Mouse (Mus musculus) MEL (cell line): ENCODE data around the gene Txn2. TPM values are rescaled to one million over a fixed set of nuclear protein-coding genes. Genes with fewer than 3 reads are reported as not detected.

ENCODE experiments used
- DNase-seq: peaks from one replicate; pipeline ENCODE4 v3.0.0; 2011; ENCODE audit warnings: low read depth, low spot score
- H3K27ac ChIP-seq: 2 replicates; pipeline ENCODE4 v1.5.1; 2012; ENCODE audit warnings: low read depth, mild to moderate bottlenecking, control low read depth, low read length, moderate library complexity; ENCODE audit not compliant: control insufficient read depth
- H3K27me3 ChIP-seq, 2 experiments: fragments of 150-350 bp in 1 of 2; sonication (generic) in 1 of 2; 2 replicates each; pipeline ENCODE4 v1.6.1; 2012; ENCODE audit warnings: low read length in 2 of 2, mild to moderate bottlenecking in 2 of 2, improper control_type of control experiment in 1 of 2, moderate library complexity in 1 of 2; ENCODE audit not compliant: insufficient read depth in 2 of 2, control insufficient read depth in 1 of 2
- H3K36me3 ChIP-seq, 2 experiments: 2 replicates each; pipeline ENCODE4 v1.6.1; 2012 to 2014; ENCODE audit warnings: low read length in 2 of 2, improper control_type of control experiment in 1 of 2, inconsistent platforms in 1 of 2, mild to moderate bottlenecking in 1 of 2; ENCODE audit not compliant: insufficient read depth in 2 of 2, control insufficient read depth in 1 of 2
- H3K4me1 ChIP-seq, 2 experiments: fragments of 150-350 bp in 1 of 2; sonication (generic) in 1 of 2; 2 replicates each; pipeline ENCODE4 v1.6.1; 2012; ENCODE audit warnings: low read length in 2 of 2, improper control_type of control experiment in 1 of 2, mild to moderate bottlenecking in 1 of 2; ENCODE audit not compliant: insufficient read depth in 2 of 2, control insufficient read depth in 1 of 2
- H3K4me3 ChIP-seq, 2 experiments: fragments of 150-350 bp in 1 of 2; sonication (generic) in 1 of 2; 2 replicates each; pipeline ENCODE4 v1.5.1; 2012; ENCODE audit warnings: low read depth in 2 of 2, low read length in 2 of 2, mild to moderate bottlenecking in 2 of 2, moderate library complexity in 2 of 2, control low read depth in 1 of 2, improper control_type of control experiment in 1 of 2; ENCODE audit not compliant: control insufficient read depth in 1 of 2, insufficient read depth in 1 of 2
- H3K79me2 ChIP-seq: 2 replicates; pipeline ENCODE4 v1.6.1; 2012; ENCODE audit warnings: mild to moderate bottlenecking, low read length, moderate library complexity; ENCODE audit not compliant: control insufficient read depth, poor library complexity, insufficient read depth
- H3K9ac ChIP-seq: 2 replicates; pipeline ENCODE4 v1.6.1; 2012; ENCODE audit warnings: low read depth, mild to moderate bottlenecking, control low read depth, low read length, moderate library complexity; ENCODE audit not compliant: control insufficient read depth, poor library complexity, severe bottlenecking
- H3K9me3 ChIP-seq: fragments of 150-350 bp; sonication (generic); replicated peaks from 2 replicates; pipeline ENCODE4 v1.6.1; 2012; ENCODE audit warnings: mild to moderate bottlenecking, low read length, improper control_type of control experiment, moderate library complexity; ENCODE audit not compliant: insufficient read depth
- CHD1 ChIP-seq: IDR thresholded peaks from 2 replicates; pipeline ENCODE4 v1.6.1; 2012; ENCODE audit warnings: low read depth, mild to moderate bottlenecking, inconsistent platforms, low read length, improper control_type of control experiment
- CHD2 ChIP-seq: IDR thresholded peaks from 2 replicates; pipeline ENCODE4 v1.6.1; 2011; ENCODE audit warnings: low read length, improper control_type of control experiment
- CTCF ChIP-seq, 3 experiments: IDR thresholded peaks in 2 of 3; conservative IDR thresholded peaks in 1 of 3; 2 replicates each; pipeline ENCODE4 v1.5.1; 2011 to 2012; ENCODE audit warnings: low read length in 3 of 3, low read depth in 2 of 3, mild to moderate bottlenecking in 2 of 3, improper control_type of control experiment in 1 of 3, inconsistent platforms in 1 of 3, mixed read lengths in 1 of 3, moderate library complexity in 1 of 3; ENCODE audit not compliant: control insufficient read depth in 1 of 3, insufficient read depth in 1 of 3, poor library complexity in 1 of 3, severe bottlenecking in 1 of 3
- E2F4 ChIP-seq: IDR thresholded peaks from 2 replicates; pipeline ENCODE4 v1.6.1; 2011; ENCODE audit warnings: low read depth, low read length, improper control_type of control experiment, borderline replicate concordance
- ELF1 ChIP-seq: IDR thresholded peaks from 2 replicates; pipeline ENCODE4 v1.6.1; 2014; ENCODE audit warnings: low read depth, mild to moderate bottlenecking, inconsistent platforms, low read length, improper control_type of control experiment, moderate library complexity
- ETS1 ChIP-seq: IDR thresholded peaks from 2 replicates; pipeline ENCODE4 v1.6.1; 2012; ENCODE audit warnings: low read depth, mild to moderate bottlenecking, inconsistent platforms, low read length, improper control_type of control experiment, moderate library complexity
- GABPA ChIP-seq: IDR thresholded peaks from 2 replicates; pipeline ENCODE4 v1.6.1; 2012; ENCODE audit warnings: low read depth, mild to moderate bottlenecking, inconsistent platforms, low read length, improper control_type of control experiment, moderate library complexity
- HCFC1 ChIP-seq: IDR thresholded peaks from 2 replicates; pipeline ENCODE4 v1.6.1; 2012; ENCODE audit warnings: low read depth, mild to moderate bottlenecking, inconsistent platforms, low read length, improper control_type of control experiment, moderate library complexity
- JUND ChIP-seq: IDR thresholded peaks from 2 replicates; pipeline ENCODE4 v1.6.1; 2011; ENCODE audit warnings: low read depth, mild to moderate bottlenecking, improper control_type of control experiment, low read length
- MAFK ChIP-seq: IDR thresholded peaks from 2 replicates; pipeline ENCODE4 v1.6.1; 2011; ENCODE audit warnings: low read depth, mild to moderate bottlenecking, low read length, improper control_type of control experiment, borderline replicate concordance
- MAZ ChIP-seq: IDR thresholded peaks from 2 replicates; pipeline ENCODE4 v1.6.1; 2012; ENCODE audit warnings: low read depth, mild to moderate bottlenecking, inconsistent platforms, low read length, improper control_type of control experiment
- MEF2A ChIP-seq: IDR thresholded peaks from 2 replicates; pipeline ENCODE4 v1.6.1; 2014; ENCODE audit warnings: low read depth, mild to moderate bottlenecking, inconsistent platforms, low read length, improper control_type of control experiment; ENCODE audit not compliant: poor library complexity, insufficient replicate concordance, severe bottlenecking; ENCODE audit errors: extremely low read depth
- MXI1 ChIP-seq: IDR thresholded peaks from 2 replicates; pipeline ENCODE4 v1.6.1; 2011; ENCODE audit warnings: mild to moderate bottlenecking, low read depth, low read length, improper control_type of control experiment
- MYB ChIP-seq: IDR thresholded peaks from 2 replicates; pipeline ENCODE4 v1.6.1; 2011; ENCODE audit warnings: mild to moderate bottlenecking, low read depth, low read length, improper control_type of control experiment
- MYC ChIP-seq: IDR thresholded peaks from 2 replicates; pipeline ENCODE4 v1.6.1; 2011; ENCODE audit warnings: low read depth, mild to moderate bottlenecking, low read length, improper control_type of control experiment, moderate library complexity
- NELFE ChIP-seq: IDR thresholded peaks from 2 replicates; pipeline ENCODE4 v1.6.1; 2011; ENCODE audit warnings: low read depth, low read length, improper control_type of control experiment
- POLR2A ChIP-seq, 2 experiments: IDR thresholded peaks; 2 replicates each; pipeline ENCODE4 v1.6.1; 2011 to 2012; ENCODE audit warnings: low read length in 2 of 2, mild to moderate bottlenecking in 2 of 2, control low read depth in 1 of 2, improper control_type of control experiment in 1 of 2, low read depth in 1 of 2, moderate library complexity in 1 of 2; ENCODE audit not compliant: control insufficient read depth in 1 of 2, insufficient read depth in 1 of 2, poor library complexity in 1 of 2
- POLR2AphosphoS2 ChIP-seq: IDR thresholded peaks from 2 replicates; pipeline ENCODE4 v1.6.1; 2011; ENCODE audit warnings: low read length, improper control_type of control experiment
- RAD21 ChIP-seq: IDR thresholded peaks from 2 replicates; pipeline ENCODE4 v1.6.1; 2011; ENCODE audit warnings: mild to moderate bottlenecking, low read depth, low read length, improper control_type of control experiment
- RCOR1 ChIP-seq: IDR thresholded peaks from 2 replicates; pipeline ENCODE4 v1.6.1; 2012; ENCODE audit warnings: low read depth, mild to moderate bottlenecking, inconsistent platforms, low read length, improper control_type of control experiment
- TBP ChIP-seq: IDR thresholded peaks from 2 replicates; pipeline ENCODE4 v1.8.0; 2011; ENCODE audit warnings: low read depth, low read length, improper control_type of control experiment
- UBTF ChIP-seq: IDR thresholded peaks from 2 replicates; pipeline ENCODE4 v1.6.1; 2012; ENCODE audit warnings: low read depth, mild to moderate bottlenecking, inconsistent platforms, low read length, improper control_type of control experiment, moderate library complexity, borderline replicate concordance; ENCODE audit not compliant: insufficient read depth
- USF2 ChIP-seq, 2 experiments: IDR thresholded peaks; 2 replicates each; pipeline ENCODE4 v1.6.1; 2011 to 2012; ENCODE audit warnings: improper control_type of control experiment in 2 of 2, low read length in 2 of 2, borderline replicate concordance in 1 of 2, inconsistent platforms in 1 of 2, low read depth in 1 of 2, mild to moderate bottlenecking in 1 of 2; ENCODE audit not compliant: insufficient read depth in 1 of 2
- ZC3H11A ChIP-seq: IDR thresholded peaks from 2 replicates; pipeline ENCODE4 v1.6.1; 2012; ENCODE audit warnings: low read depth, mild to moderate bottlenecking, inconsistent platforms, low read length, improper control_type of control experiment
- ZNF384 ChIP-seq: IDR thresholded peaks from 2 replicates; pipeline ENCODE4 v1.6.1; 2012; ENCODE audit warnings: low read depth, mild to moderate bottlenecking, inconsistent platforms, low read length, improper control_type of control experiment
- polyA plus RNA-seq, 2 experiments: library from polyadenylated mRNA; stranded (reverse) in 1 of 2; unstranded in 1 of 2; fragments of >175 nt in 1 of 2; fragments of >200 nt in 1 of 2; gene quantifications; 2 replicates each; pipeline versions ENCODE4 v1.2.1 to v1.2.4; 2012; ENCODE audit warnings: low replicate concordance in 2 of 2, low read depth in 1 of 2; ENCODE audit not compliant: insufficient read length in 2 of 2, insufficient read depth in 1 of 2, missing spikeins in 1 of 2
- total RNA-seq: library from RNA; depleted of rRNA; stranded (reverse); fragments of 300-350 nt; gene quantifications from 2 replicates; pipeline ENCODE4 v1.2.3, GENCODE M21; 2012

Gene Txn2
- total and polyA plus RNA-seq, 3 experiments = 114 to 416 (median 207) TPM

DNA sequence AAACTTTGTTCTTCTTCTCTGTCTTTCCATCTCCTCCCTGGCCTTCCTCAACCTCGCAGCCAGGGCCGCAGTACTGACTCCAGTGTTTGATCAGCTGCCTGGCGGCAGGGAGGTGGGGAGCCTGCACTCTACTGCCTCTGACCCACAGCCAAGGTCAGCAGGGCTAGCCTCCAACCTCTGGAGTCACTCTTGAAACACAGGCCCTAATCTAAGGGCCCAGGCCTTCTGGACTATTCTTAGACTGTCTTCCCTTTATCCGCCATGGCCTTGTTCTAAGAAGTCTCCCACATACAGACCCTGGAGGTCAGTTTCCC, 45.2 kb downstream of the Txn2 start:
- peak overlapping the region; percentile 10; the same call in 1 of the 2 replicates for H3K27ac ChIP-seq
- H3K36me3 ChIP-seq = peaks cover 0 to 35% of the 10 kb centered on the region in 2 experiments; a peak in 2 of 4 replicates
- H3K79me2 ChIP-seq = no peaks in the 10 kb centered on the region
- no peak overlapping the region for H3K4me3 ChIP-seq
- no peak overlapping the region for H3K9ac ChIP-seq
- no peaks in the 10 kb centered on the region for H3K27me3 ChIP-seq
- no peak for DNase-seq
- H3K9me3 ChIP-seq = no peaks in the 10 kb centered on the region
- no peak for TF ChIP-seq MAZ
- no peak for TF ChIP-seq NELFE
- no peak for TF ChIP-seq UBTF
- no peak for TF ChIP-seq ZNF384
- TF ChIP-seq TBP = no peak
- no peak for TF ChIP-seq MAFK
- no peak for TF ChIP-seq MYB
- no peak for TF ChIP-seq MXI1
- no peak for TF ChIP-seq RAD21
- no peak for TF ChIP-seq RCOR1
- no peak for TF ChIP-seq MEF2A
- TF ChIP-seq GABPA = no peak
- no peak for TF ChIP-seq POLR2A (IDR thresholded peaks at IDR 0.05; ENCODE audit: control insufficient read depth in 1 of 2, insufficient read depth in 1 of 2, low read depth in 1 of 2, low read length in 2 of 2, poor library complexity in 1 of 2)
- TF ChIP-seq E2F4 = no peak
- TF ChIP-seq MYC = no peak
- peaks cover 22 to 57% of the 10 kb centered on the region in 2 experiments for H3K4me1 ChIP-seq

DNA sequence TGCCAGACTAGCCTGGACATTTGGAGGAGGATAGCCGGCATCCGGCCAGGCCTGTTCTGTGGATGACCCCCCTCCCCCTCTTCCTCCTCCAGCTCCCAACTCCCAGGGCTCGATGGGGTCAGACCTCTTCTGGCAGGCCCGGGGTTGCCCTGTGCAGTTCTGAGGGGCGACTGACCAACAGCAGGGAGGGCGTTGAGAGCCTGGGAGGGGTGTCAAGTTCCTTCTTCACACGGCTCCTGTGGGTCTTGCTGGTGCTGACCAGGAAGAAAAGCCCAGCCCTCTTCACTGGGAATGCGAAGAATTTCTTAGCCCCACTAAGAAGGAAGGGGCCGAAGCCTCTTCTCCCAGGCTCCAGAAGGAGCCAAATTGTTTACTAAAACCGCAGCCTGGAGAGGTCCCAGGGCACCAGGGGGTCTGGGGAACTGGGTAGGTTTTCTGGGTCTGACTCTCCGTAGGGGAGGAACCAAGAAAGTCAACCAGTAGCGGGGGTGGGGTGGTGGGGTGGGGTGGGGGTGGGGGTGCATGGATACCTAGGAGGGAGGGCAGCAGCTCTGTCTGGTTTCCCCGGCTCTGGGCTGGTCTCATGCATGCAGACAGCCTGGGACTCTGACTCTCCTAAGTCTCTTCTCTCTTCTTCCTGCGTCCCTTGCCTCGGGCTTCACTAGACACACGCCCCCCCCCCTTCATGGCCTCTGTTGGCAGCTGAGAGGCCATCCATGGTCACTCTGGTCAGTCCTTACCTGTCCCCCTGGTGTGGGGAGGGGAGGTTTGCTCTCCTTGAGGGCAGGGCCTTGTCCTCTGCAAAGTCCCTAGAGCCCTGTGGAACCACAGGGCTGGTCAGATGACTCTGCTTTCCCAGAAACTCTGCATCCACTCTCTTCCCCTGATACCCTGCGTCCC, 45.8 kb downstream of the Txn2 start:
- H3K4me3 ChIP-seq = no peak overlapping the region
- H3K9ac ChIP-seq = peak overlapping the region; percentile 11; the same call in 1 of the 2 replicates
- peaks cover 0 to 35% of the 10 kb centered on the region in 2 experiments; a peak in 2 of 4 replicates for H3K36me3 ChIP-seq
- peaks cover 22 to 57% of the 10 kb centered on the region in 2 experiments for H3K4me1 ChIP-seq
- H3K9me3 ChIP-seq = no peaks in the 10 kb centered on the region
- no peak for DNase-seq
- peak overlapping the region; percentile 92 for H3K27ac ChIP-seq
- no peaks in the 10 kb centered on the region for H3K27me3 ChIP-seq
- no peaks in the 10 kb centered on the region for H3K79me2 ChIP-seq
- TF ChIP-seq ZNF384 (no peak), USF2 (IDR thresholded peaks at IDR 0.05; ENCODE audit: borderline replicate concordance in 1 of 2, insufficient read depth in 1 of 2, low read depth in 1 of 2, low read length in 2 of 2) (no peak), ZC3H11A (no peak), ELF1 (no peak), MXI1 (no peak), RCOR1 (no peak), CTCF (IDR thresholded peaks at IDR 0.05 in 2 of 3, conservative IDR thresholded peaks at IDR 0.05 in 1 of 3; ENCODE audit: control insufficient read depth in 1 of 3, insufficient read depth in 1 of 3, low read depth in 2 of 3, low read length in 3 of 3, poor library complexity in 1 of 3, severe bottlenecking in 1 of 3) (no peak), CHD1 (no peak), HCFC1 (no peak), POLR2A (IDR thresholded peaks at IDR 0.05; ENCODE audit: control insufficient read depth in 1 of 2, insufficient read depth in 1 of 2, low read depth in 1 of 2, low read length in 2 of 2, poor library complexity in 1 of 2) (no peak), CHD2 (no peak), MYC (no peak), ETS1 (no peak), POLR2AphosphoS2 (no peak), GABPA (no peak), UBTF (no peak), JUND (no peak)
